In genomic region chr8:83749265-83749664, GRCm38 (mm10) we compare ENCODE assay signal across 11 mouse cellular contexts. TPM values are rescaled to one million over a fixed set of nuclear protein-coding genes. Genes with fewer than 3 reads are reported as not detected.
DNase-seq lines count a peak whose midpoint lies in the region; ATAC-seq lines count a peak whose summit lies in the region.
"Had no signal": no experiment of that assay in that cellular context is flagged by ENCODE, and none has a peak within 500 bp of the region (broad histone marks: within the 10 kb centered on the region; RNA-seq: fewer than 3 reads in every experiment).

No protein-coding gene starts in this region.

- peaks cover 14% of the 10 kb centered on the region for H3K27me3 ChIP-seq in kidney, embryonic 15.5 days
- H3K27me3 ChIP-seq in heart, embryonic 13.5 days (replicated peaks), result no peaks in the 10 kb centered on the region
- no peaks in the 10 kb centered on the region for H3K27me3 ChIP-seq in hindbrain, embryonic 16.5 days (replicated peaks; ENCODE audit: control insufficient read depth, insufficient read depth, low read length)

- ATAC-seq in kidney, embryonic 15.5 days (replicated peaks; ENCODE audit: low FRiP score), result no peak
- no peak for ATAC-seq in heart, embryonic 13.5 days (ENCODE audit: extremely low read depth, insufficient number of reproducible peaks, low FRiP score, low TSS enrichment)
- no peak for ATAC-seq in hindbrain, embryonic 16.5 days

- H3K36me3 ChIP-seq in kidney, embryonic 15.5 days, result no peaks in the 10 kb centered on the region
- no peaks in the 10 kb centered on the region for H3K36me3 ChIP-seq in heart, embryonic 13.5 days
- no peaks in the 10 kb centered on the region for H3K36me3 ChIP-seq in hindbrain, embryonic 16.5 days (ENCODE audit: control insufficient read depth, insufficient read depth, low read length)
- H3K36me3 ChIP-seq: forebrain, embryonic 12.5 days had no signal

- DNase-seq in kidney, adult 11 months, result no peak
- peak; percentile 34 for DNase-seq in NIH3T3 (ENCODE audit: low read depth)
- peak; percentile 73 for DNase-seq in lung, postnatal 10 days
- DNase-seq in cerebellum, adult 9-11 months, result no peak
- DNase-seq in ovary, adult 18-20 months (ENCODE audit: low spot score), result no peak
- DNase-seq: cerebellum, adult 18-20 months had no signal

- 88% methylated on average over 9 of the region's 9 CpGs for WGBS in kidney, embryonic 15.5 days
- 73% methylated on average over 9 of the region's 9 CpGs for WGBS in heart, embryonic 13.5 days
- WGBS in hindbrain, embryonic 16.5 days, result 81% methylated on average over 9 of the region's 9 CpGs

- H3K9ac ChIP-seq in kidney, embryonic 15.5 days, result no peak overlapping the region
- H3K9ac ChIP-seq in heart, embryonic 13.5 days, result no peak overlapping the region; the same call in 1 of the 2 replicates
- no peak overlapping the region for H3K9ac ChIP-seq in hindbrain, embryonic 16.5 days (ENCODE audit: low read depth, low read length)
- H3K9ac ChIP-seq: forebrain, embryonic 12.5 days; liver, embryonic 14.5 days had no signal

- H3K4me3 ChIP-seq in kidney, embryonic 15.5 days (replicated peaks), result no peak overlapping the region
- no peak overlapping the region for H3K4me3 ChIP-seq in heart, embryonic 13.5 days
- H3K4me3 ChIP-seq in hindbrain, embryonic 16.5 days (ENCODE audit: low read length), result no peak overlapping the region
- H3K4me3 ChIP-seq: forebrain, embryonic 12.5 days had no signal

- no peak overlapping the region for H3K4me2 ChIP-seq in kidney, embryonic 15.5 days
- H3K4me2 ChIP-seq in heart, embryonic 13.5 days, result no peak overlapping the region
- no peak overlapping the region for H3K4me2 ChIP-seq in hindbrain, embryonic 16.5 days (ENCODE audit: low read length)
- H3K4me2 ChIP-seq: forebrain, embryonic 12.5 days had no signal

- no peaks in the 10 kb centered on the region for H3K9me3 ChIP-seq in kidney, embryonic 15.5 days (replicated peaks)
- no peaks in the 10 kb centered on the region for H3K9me3 ChIP-seq in heart, embryonic 13.5 days
- H3K9me3 ChIP-seq in hindbrain, embryonic 16.5 days (ENCODE audit: control insufficient read depth, low read length), result no peaks in the 10 kb centered on the region
- H3K9me3 ChIP-seq: forebrain, embryonic 12.5 days had no signal

- peaks cover 21% of the 10 kb centered on the region for H3K4me1 ChIP-seq in kidney, embryonic 15.5 days
- peaks cover 25% of the 10 kb centered on the region for H3K4me1 ChIP-seq in heart, embryonic 13.5 days
- H3K4me1 ChIP-seq in hindbrain, embryonic 16.5 days (ENCODE audit: control insufficient read depth, insufficient read depth, low read depth, low read length), result peaks cover 2% of the 10 kb centered on the region; the same call in 1 of the 2 replicates

- H3K27ac ChIP-seq in kidney, embryonic 15.5 days, result peak overlapping the region; percentile 64; the same call in 1 of the 2 replicates
- H3K27ac ChIP-seq in heart, embryonic 13.5 days (replicated peaks), result peak overlapping the region; percentile 91
- H3K27ac ChIP-seq in hindbrain, embryonic 16.5 days (ENCODE audit: low read depth, low read length), result no peak overlapping the region
- H3K27ac ChIP-seq: forebrain, embryonic 12.5 days; liver, embryonic 14.5 days had no signal

RNA-seq across cellular contexts. Expression of gene Adgre5, which starts 8.1 kb away (rescaled TPM):
- polyA plus RNA-seq in kidney, embryonic 15.5 days (2015; fragmentation: Nextera tagmentation; extraction: Ambion mirVana), result 31.9 and 35.4 TPM in 2 replicates
- 25.0 and 28.4 TPM in 2 replicates for polyA plus RNA-seq in heart, embryonic 13.5 days (2015; fragmentation: Nextera tagmentation; extraction: Ambion mirVana)
- 9.9 and 14.6 TPM in 2 replicates for polyA plus RNA-seq in hindbrain, embryonic 16.5 days (2015; fragmentation: Nextera tagmentation; extraction: Ambion mirVana)

RNA-seq across cellular contexts. Expression of gene Ddx39, which starts 34.3 kb away (rescaled TPM):
- 189 and 192 TPM in 2 replicates for polyA plus RNA-seq in kidney, embryonic 15.5 days (2015; fragmentation: Nextera tagmentation; extraction: Ambion mirVana)
- 133 and 152 TPM in 2 replicates for polyA plus RNA-seq in heart, embryonic 13.5 days (2015; fragmentation: Nextera tagmentation; extraction: Ambion mirVana)
- 92.6 and 97.9 TPM in 2 replicates for polyA plus RNA-seq in hindbrain, embryonic 16.5 days (2015; fragmentation: Nextera tagmentation; extraction: Ambion mirVana)

RNA-seq across cellular contexts. Expression of gene Pkn1, which starts 50.3 kb away (rescaled TPM):
- 29.3 and 34.6 TPM in 2 replicates for polyA plus RNA-seq in kidney, embryonic 15.5 days (2015; fragmentation: Nextera tagmentation; extraction: Ambion mirVana)
- polyA plus RNA-seq in heart, embryonic 13.5 days (2015; fragmentation: Nextera tagmentation; extraction: Ambion mirVana), result 19.5 and 20.0 TPM in 2 replicates
- 21.2 and 24.6 TPM in 2 replicates for polyA plus RNA-seq in hindbrain, embryonic 16.5 days (2015; fragmentation: Nextera tagmentation; extraction: Ambion mirVana)

Comparison
In these comparisons a context has a peak if more than half of its experiments do, and no peak if none do; other contexts are left out.
1. DNase-seq: peak in NIH3T3 (single experiment) and lung, postnatal 10 days (single experiment); none in kidney, adult 11 months (single experiment), cerebellum, adult 9-11 months (single experiment) and ovary, adult 18-20 months (single experiment).